Mouse (Mus musculus): ENCODE measurements around the gene Apobr.

- TF ChIP-seq POLR2A (IDR thresholded peaks at IDR 0.05; ENCODE audit: borderline replicate concordance, insufficient read depth, low read length) (no peak), CTCF (IDR thresholded peaks at IDR 0.05; ENCODE audit: borderline replicate concordance, insufficient read depth, low read depth, low read length) (no peak)
Measured at GRCm38 (mm10) chr7:126541661-126542060, 43.1 kb upstream of the Apobr start.
